ENCODE assay signal across 34 mouse cellular contexts in genomic region chr6:25418820-25419219, GRCm38 (mm10).
"Had no signal": no experiment of that assay in that cellular context is flagged by ENCODE, and none has a peak within 500 bp of the region (broad histone marks: within the 10 kb centered on the region; RNA-seq: fewer than 3 reads in every experiment).

No protein-coding gene starts in this region.

- H3K4me3 ChIP-seq: heart, adult 2 months; heart, embryonic 10.5 days; heart, embryonic 12.5 days; heart, embryonic 13.5 days; heart, embryonic 15.5 days; hindbrain, embryonic 10.5 days; hindbrain, embryonic 12.5 days; hindbrain, embryonic 13.5 days; hindbrain, embryonic 15.5 days; intestine, embryonic 15.5 days; kidney, embryonic 15.5 days; layer of hippocampus, adult 2 months had no signal

- ATAC-seq: inflammation-experienced regulatory T-cells, adult 6 months; intestine, embryonic 15.5 days; intestine, embryonic 16.5 days; intestine, postnatal 0 days had no signal

- H3K9ac ChIP-seq: heart, embryonic 12.5 days; heart, embryonic 13.5 days; heart, embryonic 15.5 days; hindbrain, embryonic 12.5 days; hindbrain, embryonic 13.5 days; hindbrain, embryonic 14.5 days; hindbrain, embryonic 15.5 days; intestine, embryonic 15.5 days; kidney, embryonic 15.5 days had no signal

- H3K9me3 ChIP-seq: heart, embryonic 10.5 days; heart, embryonic 12.5 days; heart, embryonic 13.5 days; heart, embryonic 15.5 days; hindbrain, embryonic 10.5 days; hindbrain, embryonic 12.5 days; hindbrain, embryonic 13.5 days; hindbrain, embryonic 15.5 days; intestine, embryonic 15.5 days; kidney, embryonic 15.5 days had no signal

- DNase-seq: heart, adult 2 months; heart, postnatal 10 days; heart, postnatal 14 days; heart, postnatal 36 days; heart, postnatal 4 days; kidney, adult 11 months; kidney, adult 18-20 months; kidney, adult 2 months; kidney, adult 8-10 months; kidney, adult 9 months; kidney, postnatal 10 days; kidney, postnatal 14 days; kidney, postnatal 25 days; kidney, postnatal 36 days; kidney, postnatal 4 days; layer of hippocampus, adult 9-11 months; layer of hippocampus, postnatal 36 days had no signal

- H3K27ac ChIP-seq: heart, adult 2 months; heart, embryonic 10.5 days; heart, embryonic 13.5 days; heart, embryonic 15.5 days; hindbrain, embryonic 10.5 days; hindbrain, embryonic 12.5 days; hindbrain, embryonic 13.5 days; hindbrain, embryonic 14.5 days; hindbrain, embryonic 15.5 days; intestine, embryonic 15.5 days; kidney, embryonic 15.5 days; kidney, postnatal 0 days; layer of hippocampus, adult 2 months had no signal

- H3K4me1 ChIP-seq: heart, embryonic 10.5 days; heart, embryonic 12.5 days; heart, embryonic 13.5 days; heart, embryonic 15.5 days; hindbrain, embryonic 10.5 days; hindbrain, embryonic 12.5 days; hindbrain, embryonic 13.5 days; hindbrain, embryonic 15.5 days; intestine, embryonic 15.5 days; kidney, embryonic 15.5 days had no signal

- H3K4me2 ChIP-seq: heart, embryonic 11.5 days; heart, embryonic 12.5 days; heart, embryonic 13.5 days; heart, embryonic 15.5 days; hindbrain, embryonic 12.5 days; hindbrain, embryonic 13.5 days; hindbrain, embryonic 14.5 days; hindbrain, embryonic 15.5 days; intestine, embryonic 15.5 days; kidney, embryonic 15.5 days had no signal

- H3K27me3 ChIP-seq: heart, embryonic 12.5 days; heart, embryonic 13.5 days; heart, embryonic 15.5 days; hindbrain, embryonic 12.5 days; hindbrain, embryonic 13.5 days; hindbrain, embryonic 15.5 days; intestine, embryonic 15.5 days; kidney, embryonic 15.5 days had no signal

- H3K36me3 ChIP-seq: heart, embryonic 10.5 days; heart, embryonic 12.5 days; heart, embryonic 13.5 days; heart, embryonic 15.5 days; hindbrain, embryonic 10.5 days; hindbrain, embryonic 12.5 days; hindbrain, embryonic 13.5 days; hindbrain, embryonic 15.5 days; intestine, embryonic 15.5 days; kidney, embryonic 15.5 days had no signal
